Mouse (Mus musculus): Measurements from ENCODE around the gene Fbxw10. TPM values are rescaled to one million over a fixed set of nuclear protein-coding genes. Genes with fewer than 3 reads are reported as not detected.

Fbxw10 gene
- 0.63 and 0.67 TPM in 2 replicates for polyA plus RNA-seq (2012; rRNA removed)
- polyA plus RNA-seq (2014; fragmentation: Nextera tagmentation; extraction: Ambion mirVana), result 0.56 and 0.72 TPM in 2 replicates

- Histone ChIP-seq H3K9ac (ENCODE audit: low read depth, low read length, severe bottlenecking) (peak within 1 kb of the TSS; percentile 38; the same call in 1 of the 2 replicates), H3K9me3 (ENCODE audit: control insufficient read depth, low read length) (no peaks in the 10 kb centered on the region), H3K36me3 (ENCODE audit: control insufficient read depth, insufficient read depth, low read length) (no peaks in the 10 kb centered on the region), H3K4me3 (replicated peaks; ENCODE audit: low read length) (peak within 1 kb of the TSS; percentile 25), H3K4me2 (replicated peaks; ENCODE audit: low read depth, low read length, severe bottlenecking) (peak within 1 kb of the TSS; percentile 42), H3K4me1 (ENCODE audit: control insufficient read depth, insufficient read depth, low read length) (peaks cover 8% of the 10 kb centered on the region), H3K27me3 (ENCODE audit: control insufficient read depth, insufficient read depth, low read length) (no peaks in the 10 kb centered on the region), H3K27ac (replicated peaks; ENCODE audit: low read depth, low read length) (peak within 1 kb of the TSS; percentile 70)
- peak; percentile 73 for DNase-seq (ENCODE audit: low spot score)
- TF ChIP-seq POLR2A (IDR thresholded peaks at IDR 0.05; ENCODE audit: borderline replicate concordance, extremely low read depth, insufficient read depth, insufficient read length), result no peak
- peak; percentile 76 for ATAC-seq (ENCODE audit: low FRiP score, low read depth)
- 10% methylated on average over 12 of the region's 12 CpGs for WGBS
Observed at GRCm38 (mm10) chr11:62846961-62847654, at the start of gene Fbxw10. Gene Fbxw10, plus strand, starts transcription at chr11:62847069.

DNA sequence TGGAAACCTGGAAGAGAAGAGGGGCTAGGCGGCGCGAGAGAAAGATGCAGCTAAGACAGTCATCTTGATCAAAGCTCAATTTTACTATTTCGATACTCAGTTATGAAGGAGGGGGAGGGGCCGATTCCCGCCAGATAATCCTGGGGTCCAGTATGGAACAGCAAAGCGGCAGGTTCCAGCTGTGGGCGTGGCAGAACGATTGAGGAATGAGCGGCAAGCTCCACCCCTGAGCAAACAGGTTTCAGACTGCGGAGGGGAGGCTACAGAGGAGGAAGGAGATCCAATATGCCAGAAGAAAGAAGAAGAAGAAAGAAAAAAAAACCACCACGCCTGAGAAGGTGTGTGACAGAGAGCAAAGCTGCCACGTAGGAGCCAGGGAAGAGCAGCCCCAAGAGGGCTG is 42.8 kb upstream of the Fbxw10 start:
- no peaks in the 10 kb centered on the region for H3K27me3 ChIP-seq (ENCODE audit: control insufficient read depth, insufficient read depth, low read length)
- H3K4me3 ChIP-seq (replicated peaks; ENCODE audit: low read length), result no peak overlapping the region
- H3K27ac ChIP-seq (replicated peaks; ENCODE audit: low read depth, low read length), result no peak overlapping the region
- 47% methylated on average over 13 of the region's 13 CpGs for WGBS
- no peaks in the 10 kb centered on the region; the same call in 1 of the 2 replicates for H3K9me3 ChIP-seq (ENCODE audit: control insufficient read depth, low read length)
- H3K36me3 ChIP-seq (ENCODE audit: control insufficient read depth, insufficient read depth, low read length), result no peaks in the 10 kb centered on the region
- H3K9ac ChIP-seq (ENCODE audit: low read depth, low read length, severe bottlenecking), result no peak overlapping the region
- no peak for ATAC-seq (ENCODE audit: low FRiP score, low read depth)
- H3K4me1 ChIP-seq (ENCODE audit: control insufficient read depth, insufficient read depth, low read length), result no peaks in the 10 kb centered on the region
- no peak overlapping the region for H3K4me2 ChIP-seq (replicated peaks; ENCODE audit: low read depth, low read length, severe bottlenecking)
- no peak for TF ChIP-seq POLR2A (IDR thresholded peaks at IDR 0.05; ENCODE audit: borderline replicate concordance, extremely low read depth, insufficient read depth, insufficient read length)
- no peak for DNase-seq (ENCODE audit: low spot score)

GRCm38 (mm10) chr11:62807965-62808364 is 38.9 kb upstream of the Fbxw10 start:
- no peak for ATAC-seq (ENCODE audit: low FRiP score, low read depth)
- H3K4me1 ChIP-seq (ENCODE audit: control insufficient read depth, insufficient read depth, low read length), result no peaks in the 10 kb centered on the region

GRCm38 (mm10) chr11:62809201-62809600 is 37.7 kb upstream of the Fbxw10 start:
- Histone ChIP-seq H3K4me3 (replicated peaks; ENCODE audit: low read length) (no peak overlapping the region), H3K27ac (replicated peaks; ENCODE audit: low read depth, low read length) (no peak overlapping the region), H3K27me3 (ENCODE audit: control insufficient read depth, insufficient read depth, low read length) (no peaks in the 10 kb centered on the region), H3K9me3 (ENCODE audit: control insufficient read depth, low read length) (no peaks in the 10 kb centered on the region; the same call in 1 of the 2 replicates), H3K36me3 (ENCODE audit: control insufficient read depth, insufficient read depth, low read length) (no peaks in the 10 kb centered on the region), H3K4me1 (ENCODE audit: control insufficient read depth, insufficient read depth, low read length) (no peaks in the 10 kb centered on the region), H3K4me2 (replicated peaks; ENCODE audit: low read depth, low read length, severe bottlenecking) (no peak overlapping the region), H3K9ac (ENCODE audit: low read depth, low read length, severe bottlenecking) (no peak overlapping the region)
- WGBS, result 73% methylated on average over 4 of the region's 4 CpGs
- DNase-seq (ENCODE audit: low spot score), result no peak
- TF ChIP-seq POLR2A (IDR thresholded peaks at IDR 0.05; ENCODE audit: borderline replicate concordance, extremely low read depth, insufficient read depth, insufficient read length), result no peak
- ATAC-seq (ENCODE audit: low FRiP score, low read depth), result no peak

More at GRCm38 (mm10) chr11:62807965-62808364, 38.9 kb upstream of the Fbxw10 start:
- Histone ChIP-seq H3K9ac (ENCODE audit: low read depth, low read length, severe bottlenecking) (no peak overlapping the region), H3K36me3 (ENCODE audit: control insufficient read depth, insufficient read depth, low read length) (no peaks in the 10 kb centered on the region), H3K9me3 (ENCODE audit: control insufficient read depth, low read length) (no peaks in the 10 kb centered on the region; the same call in 1 of the 2 replicates), H3K27ac (replicated peaks; ENCODE audit: low read depth, low read length) (no peak overlapping the region), H3K4me2 (replicated peaks; ENCODE audit: low read depth, low read length, severe bottlenecking) (no peak overlapping the region), H3K27me3 (ENCODE audit: control insufficient read depth, insufficient read depth, low read length) (no peaks in the 10 kb centered on the region), H3K4me3 (replicated peaks; ENCODE audit: low read length) (no peak overlapping the region)
- TF ChIP-seq POLR2A (IDR thresholded peaks at IDR 0.05; ENCODE audit: borderline replicate concordance, extremely low read depth, insufficient read depth, insufficient read length), result no peak
- DNase-seq (ENCODE audit: low spot score), result no peak
- WGBS, result 76% methylated on average over 2 of the region's 2 CpGs

DNA sequence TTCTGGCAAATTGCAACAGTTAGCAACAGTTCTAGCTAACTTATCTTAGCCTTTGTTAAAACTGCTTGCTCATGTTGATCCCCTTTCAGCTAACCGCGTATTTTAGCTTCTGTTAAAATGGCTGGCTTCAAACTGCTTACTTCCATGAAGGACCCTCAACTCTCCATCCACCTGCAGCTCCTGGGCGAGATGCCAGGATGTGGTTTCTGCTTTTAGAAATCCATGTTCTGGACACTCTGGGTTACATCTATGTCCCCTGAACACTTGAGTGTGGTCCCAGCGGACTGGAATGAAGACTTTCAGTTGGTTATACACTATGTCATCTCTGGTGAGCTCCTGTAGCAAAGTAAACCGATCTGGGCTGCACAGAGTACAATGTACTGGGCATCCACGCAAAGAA is 34.6 kb upstream of the Fbxw10 start:
- no peak overlapping the region for H3K4me3 ChIP-seq (replicated peaks; ENCODE audit: low read length)

More for the DNA sequence above, 34.6 kb upstream of the Fbxw10 start:
- ATAC-seq (ENCODE audit: low FRiP score, low read depth), result no peak
- DNase-seq (ENCODE audit: low spot score), result no peak
- Histone ChIP-seq H3K9ac (ENCODE audit: low read depth, low read length, severe bottlenecking) (no peak overlapping the region), H3K4me2 (replicated peaks; ENCODE audit: low read depth, low read length, severe bottlenecking) (no peak overlapping the region), H3K9me3 (ENCODE audit: control insufficient read depth, low read length) (no peaks in the 10 kb centered on the region), H3K36me3 (ENCODE audit: control insufficient read depth, insufficient read depth, low read length) (no peaks in the 10 kb centered on the region), H3K27me3 (ENCODE audit: control insufficient read depth, insufficient read depth, low read length) (no peaks in the 10 kb centered on the region), H3K27ac (replicated peaks; ENCODE audit: low read depth, low read length) (no peak overlapping the region), H3K4me1 (ENCODE audit: control insufficient read depth, insufficient read depth, low read length) (no peaks in the 10 kb centered on the region; the same call in 1 of the 2 replicates)
- WGBS, result 90% methylated on average over 6 of the region's 6 CpGs
- TF ChIP-seq POLR2A (IDR thresholded peaks at IDR 0.05; ENCODE audit: borderline replicate concordance, extremely low read depth, insufficient read depth, insufficient read length), result no peak
